In genomic region chr4:133660193-133661155, GRCm38 (mm10) we compare ENCODE assay signal across 8 mouse cellular contexts. TPM values are rescaled to one million over a fixed set of nuclear protein-coding genes. Genes with fewer than 3 reads are reported as not detected.
DNase-seq lines count a peak whose midpoint lies in the region; ATAC-seq and TF ChIP-seq lines count a peak whose summit lies in the region.

No protein-coding gene starts in this region.

- H3K4me1 ChIP-seq in embryonic facial prominence, embryonic 13.5 days, result peaks cover 48% of the 10 kb centered on the region
- peaks cover 11% of the 10 kb centered on the region for H3K4me1 ChIP-seq in heart, adult 2 months (ENCODE audit: control insufficient read depth, insufficient read depth, low read length)
- H3K4me1 ChIP-seq in limb, embryonic 11.5 days (ENCODE audit: control insufficient read depth, insufficient read depth, low read length), result peaks cover 36% of the 10 kb centered on the region
- H3K4me1 ChIP-seq in midbrain, embryonic 13.5 days (replicated peaks), result peaks cover 18% of the 10 kb centered on the region

- peak overlapping the region; percentile 66 for H3K9ac ChIP-seq in embryonic facial prominence, embryonic 13.5 days
- peak overlapping the region; percentile 46 for H3K9ac ChIP-seq in heart, adult 2 months (ENCODE audit: low read depth, low read length)
- peak overlapping the region; percentile 35 for H3K9ac ChIP-seq in limb, embryonic 11.5 days (ENCODE audit: low read length)
- 0 out of 2 replicates have a peak overlapping the region, but pooled peaks have one; percentile 19 for H3K9ac ChIP-seq in midbrain, embryonic 13.5 days (replicated peaks)

- peak overlapping the region; percentile 66 for H3K4me2 ChIP-seq in embryonic facial prominence, embryonic 13.5 days
- H3K4me2 ChIP-seq in limb, embryonic 11.5 days (ENCODE audit: low read depth, severe bottlenecking), result peak overlapping the region; percentile 44
- H3K4me2 ChIP-seq in midbrain, embryonic 13.5 days (replicated peaks), result peak overlapping the region; percentile 33

- ATAC-seq in embryonic facial prominence, embryonic 13.5 days (ENCODE audit: insufficient number of reproducible peaks, insufficient read depth, low FRiP score, low TSS enrichment, low read depth), result peak; percentile 76
- ATAC-seq in limb, embryonic 11.5 days (ENCODE audit: insufficient number of reproducible peaks, low FRiP score, low TSS enrichment, low read depth), result peak; percentile 33; the same call in 1 of the 2 replicates
- ATAC-seq in midbrain, embryonic 13.5 days, result peak; percentile 68

- TF ChIP-seq POLR2A in heart, adult 2 months (IDR thresholded peaks at IDR 0.05; ENCODE audit: insufficient read depth, low read depth, low read length), result peak; percentile 41

- H3K9me3 ChIP-seq in embryonic facial prominence, embryonic 13.5 days, result no peaks in the 10 kb centered on the region
- H3K9me3 ChIP-seq in limb, embryonic 11.5 days (ENCODE audit: control insufficient read depth, low read length), result no peaks in the 10 kb centered on the region
- H3K9me3 ChIP-seq in midbrain, embryonic 13.5 days, result no peaks in the 10 kb centered on the region

- 5% methylated on average over 10 of the region's 10 CpGs for WGBS in embryonic facial prominence, embryonic 13.5 days
- 3% methylated on average over 10 of the region's 10 CpGs for WGBS in heart, adult 2 months
- WGBS in limb, embryonic 11.5 days, result 7% methylated on average over 10 of the region's 10 CpGs
- 24% methylated on average over 10 of the region's 10 CpGs for WGBS in midbrain, embryonic 13.5 days

- TF ChIP-seq EP300 in heart, adult 2 months (IDR thresholded peaks at IDR 0.05; ENCODE audit: insufficient read depth, low read depth, low read length), result 0 out of 2 replicates have a peak, but pooled peaks have one; percentile 12

- intact Hi-C loops in heart, adult 2 months (cut with DNase I), result no loop called here

- no peaks in the 10 kb centered on the region for H3K79me2 ChIP-seq in heart, adult 2 months (replicated peaks; ENCODE audit: control insufficient read depth, insufficient read depth, low read length)

- peaks cover 22% of the 10 kb centered on the region for H3K36me3 ChIP-seq in embryonic facial prominence, embryonic 13.5 days
- no peaks in the 10 kb centered on the region; the same call in 1 of the 2 replicates for H3K36me3 ChIP-seq in heart, adult 2 months (ENCODE audit: control insufficient read depth, insufficient read depth, low read length)
- H3K36me3 ChIP-seq in limb, embryonic 11.5 days (ENCODE audit: control insufficient read depth, insufficient read depth, low read length), result no peaks in the 10 kb centered on the region; the same call in 1 of the 2 replicates
- peaks cover 22% of the 10 kb centered on the region for H3K36me3 ChIP-seq in midbrain, embryonic 13.5 days

- H3K4me3 ChIP-seq in embryonic facial prominence, embryonic 13.5 days, result peak overlapping the region; percentile 36
- H3K4me3 ChIP-seq in heart, adult 2 months, result peak overlapping the region; percentile 47
- H3K4me3 ChIP-seq in limb, embryonic 11.5 days (ENCODE audit: low read depth, low read length), result peak overlapping the region; percentile 18; the same call in 1 of the 2 replicates
- 0 out of 2 replicates have a peak overlapping the region, but pooled peaks have one; percentile 0 for H3K4me3 ChIP-seq in midbrain, embryonic 13.5 days (replicated peaks)

- H3K27ac ChIP-seq in embryonic facial prominence, embryonic 13.5 days, result peak overlapping the region; percentile 97
- H3K27ac ChIP-seq in heart, adult 2 months, result peak overlapping the region; percentile 89
- peak overlapping the region; percentile 93 for H3K27ac ChIP-seq in limb, embryonic 11.5 days (replicated peaks; ENCODE audit: low read depth, low read length)
- peak overlapping the region; percentile 74 for H3K27ac ChIP-seq in midbrain, embryonic 13.5 days

- H3K27me3 ChIP-seq in embryonic facial prominence, embryonic 13.5 days, result no peaks in the 10 kb centered on the region
- no peaks in the 10 kb centered on the region for H3K27me3 ChIP-seq in heart, adult 2 months (ENCODE audit: control insufficient read depth, insufficient read depth, low read length)
- no peaks in the 10 kb centered on the region for H3K27me3 ChIP-seq in limb, embryonic 11.5 days (ENCODE audit: control insufficient read depth, insufficient read depth, low read length)
- H3K27me3 ChIP-seq in midbrain, embryonic 13.5 days, result no peaks in the 10 kb centered on the region

- no peak for TF ChIP-seq CTCF in heart, adult 2 months (IDR thresholded peaks at IDR 0.05)

- DNase-seq in 3134 (ENCODE audit: extremely low read depth, insufficient read length, low spot score), result peak; percentile 87
- peak; percentile 77 for DNase-seq in adrenal gland, adult 8-10 months
- DNase-seq in heart, adult 2 months, result peak; percentile 84 to 89
- DNase-seq in kidney, adult 8-10 months, result peak; percentile 95 to 96
- DNase-seq in limb, embryonic 11.5 days (ENCODE audit: low spot score), result peak; percentile 67
- DNase-seq in testis, postnatal 10 days (ENCODE audit: low spot score), result peak; percentile 86

RNA-seq across cellular contexts. Expression of gene Zdhhc18, which starts 10.5 kb away (rescaled TPM):
- total RNA-seq in adrenal gland, adult 8-10 months (2022), result 10 to 100 TPM; 17.9 to 39.5 (median 29.0) TPM
- 3.9 and 4.2 TPM in 2 replicates for polyA plus RNA-seq in embryonic facial prominence, embryonic 13.5 days (2015; fragmentation: Nextera tagmentation; extraction: Ambion mirVana)
- total RNA-seq in heart, adult 2 months (2021), result 10 to 100 TPM; 21.3 to 27.7 TPM
- polyA plus RNA-seq in heart, adult 2 months (2012; rRNA removed), result 37.3 and 40.1 TPM in 2 replicates
- 2.7 and 4.9 TPM in 2 replicates for polyA plus RNA-seq in limb, embryonic 11.5 days (2014; fragmentation: Nextera tagmentation; extraction: Ambion mirVana)
- 3.5 and 4.1 TPM in 2 replicates for polyA plus RNA-seq in midbrain, embryonic 13.5 days (2015; fragmentation: Nextera tagmentation; extraction: Ambion mirVana)

RNA-seq across cellular contexts. Expression of gene Pigv, which starts 12.0 kb away (rescaled TPM):
- 10 to 100 TPM; 26.0 to 31.0 (median 27.3) TPM for total RNA-seq in adrenal gland, adult 8-10 months (2022)
- 17.1 and 17.4 TPM in 2 replicates for polyA plus RNA-seq in embryonic facial prominence, embryonic 13.5 days (2015; fragmentation: Nextera tagmentation; extraction: Ambion mirVana)
- total RNA-seq in heart, adult 2 months (2021), result 10 to 100 TPM; 11.7 to 12.1 TPM
- 9.5 and 11.7 TPM in 2 replicates for polyA plus RNA-seq in heart, adult 2 months (2012; rRNA removed)
- 13.2 and 16.8 TPM in 2 replicates for polyA plus RNA-seq in limb, embryonic 11.5 days (2014; fragmentation: Nextera tagmentation; extraction: Ambion mirVana)
- 13.7 and 16.0 TPM in 2 replicates for polyA plus RNA-seq in midbrain, embryonic 13.5 days (2015; fragmentation: Nextera tagmentation; extraction: Ambion mirVana)

RNA-seq across cellular contexts. Expression of gene Sfn, which starts 58.5 kb away (rescaled TPM):
- 1 to 10 TPM; 2.0 to 3.0 (median 2.3) TPM for total RNA-seq in adrenal gland, adult 8-10 months (2022)
- 130 and 142 TPM in 2 replicates for polyA plus RNA-seq in embryonic facial prominence, embryonic 13.5 days (2015; fragmentation: Nextera tagmentation; extraction: Ambion mirVana)
- total RNA-seq in heart, adult 2 months (2021), result 1 to 10 TPM; 1.2 TPM
- polyA plus RNA-seq in heart, adult 2 months (2012; rRNA removed), result 1.4 and 2.0 TPM in 2 replicates
- 34.9 and 45.1 TPM in 2 replicates for polyA plus RNA-seq in limb, embryonic 11.5 days (2014; fragmentation: Nextera tagmentation; extraction: Ambion mirVana)
- polyA plus RNA-seq in midbrain, embryonic 13.5 days (2015; fragmentation: Nextera tagmentation; extraction: Ambion mirVana), result 0.89 and 1.2 TPM in 2 replicates

Comparison
In these comparisons a context has a peak if more than half of its experiments do, and no peak if none do; other contexts are left out.
1. Peak in every context shown above with its lines: DNase-seq, ATAC-seq, H3K4me3 ChIP-seq and H3K27ac ChIP-seq.
2. RNA of gene Sfn, which starts 58.5 kb away (polyA plus RNA-seq): 130 to 142 TPM in embryonic facial prominence, embryonic 13.5 days and 34.9 to 45.1 TPM in limb, embryonic 11.5 days; 1.4 to 2.0 TPM in heart, adult 2 months and 0.89 to 1.2 TPM in midbrain, embryonic 13.5 days; every median in the first group is over 10 times any median in the second.